Mouse (Mus musculus) liver, embryonic 15.5 days (tissue): ENCODE results near the gene Gin1. TPM values are rescaled to one million over a fixed set of nuclear protein-coding genes. Genes with fewer than 3 reads are reported as not detected.

Experiments
- ATAC-seq: fragments of 200-750 bp; cut with Nextera tagmentation; 2 replicates; pipeline ENCODE4 v1.8.0; 2017; ENCODE audit warnings: moderate number of reproducible peaks, mild to moderate bottlenecking, moderate library complexity; ENCODE audit not compliant: insufficient read depth
- H3K27ac ChIP-seq: fragments of 300-500 bp; sonication (generic); replicated peaks from 2 replicates; pipeline ENCODE4 v1.5.1; 2015; ENCODE audit warnings: mild to moderate bottlenecking, inconsistent platforms
- H3K27me3 ChIP-seq: fragments of 300-500 bp; sonication (generic); 2 replicates; pipeline ENCODE4 v1.6.1; 2015; ENCODE audit warnings: mild to moderate bottlenecking, inconsistent platforms
- H3K36me3 ChIP-seq: fragments of 300-500 bp; sonication (generic); replicated peaks from 2 replicates; pipeline ENCODE4 v1.6.1; 2015; ENCODE audit warnings: moderate library complexity, mild to moderate bottlenecking, inconsistent platforms
- H3K4me1 ChIP-seq: fragments of 300-500 bp; sonication (generic); replicated peaks from 2 replicates; pipeline ENCODE4 v1.6.1; 2015; ENCODE audit warnings: inconsistent platforms
- H3K4me2 ChIP-seq: fragments of 300-500 bp; sonication (generic); 2 replicates; pipeline ENCODE4 v1.6.1; 2015; ENCODE audit warnings: moderate library complexity, mild to moderate bottlenecking, inconsistent platforms
- H3K4me3 ChIP-seq: fragments of 300-500 bp; sonication (generic); replicated peaks from 2 replicates; pipeline ENCODE4 v1.5.1; 2015; ENCODE audit warnings: mild to moderate bottlenecking, inconsistent platforms
- H3K9ac ChIP-seq: fragments of 300-500 bp; sonication (generic); 2 replicates; pipeline ENCODE4 v1.6.1; 2015; ENCODE audit warnings: moderate library complexity, mild to moderate bottlenecking, inconsistent platforms
- H3K9me3 ChIP-seq: fragments of 300-500 bp; sonication (generic); replicated peaks from 2 replicates; pipeline ENCODE4 v1.6.1; 2016; ENCODE audit warnings: inconsistent platforms
- WGBS: fragments of 180-500 bp; shearing (Covaris S2); methylation state at CpG from one replicate; pipeline ENCODE4 v1.1.7; 2015; ENCODE audit warnings: mixed read lengths; ENCODE audit not compliant: insufficient replicate concordance; 5-methylcytosine and 5-hydroxymethylcytosine counted together
- polyA plus RNA-seq: library from polyadenylated mRNA; unstranded; fragments of >200 nt; fragmentation: Nextera tagmentation; extraction: Ambion mirVana; gene quantifications from 2 replicates; pipeline ENCODE4 v1.2.1, GENCODE M21; 2015

The Gin1 gene
- polyA plus RNA-seq = 9.4 and 11.0 TPM in 2 replicates

DNA sequence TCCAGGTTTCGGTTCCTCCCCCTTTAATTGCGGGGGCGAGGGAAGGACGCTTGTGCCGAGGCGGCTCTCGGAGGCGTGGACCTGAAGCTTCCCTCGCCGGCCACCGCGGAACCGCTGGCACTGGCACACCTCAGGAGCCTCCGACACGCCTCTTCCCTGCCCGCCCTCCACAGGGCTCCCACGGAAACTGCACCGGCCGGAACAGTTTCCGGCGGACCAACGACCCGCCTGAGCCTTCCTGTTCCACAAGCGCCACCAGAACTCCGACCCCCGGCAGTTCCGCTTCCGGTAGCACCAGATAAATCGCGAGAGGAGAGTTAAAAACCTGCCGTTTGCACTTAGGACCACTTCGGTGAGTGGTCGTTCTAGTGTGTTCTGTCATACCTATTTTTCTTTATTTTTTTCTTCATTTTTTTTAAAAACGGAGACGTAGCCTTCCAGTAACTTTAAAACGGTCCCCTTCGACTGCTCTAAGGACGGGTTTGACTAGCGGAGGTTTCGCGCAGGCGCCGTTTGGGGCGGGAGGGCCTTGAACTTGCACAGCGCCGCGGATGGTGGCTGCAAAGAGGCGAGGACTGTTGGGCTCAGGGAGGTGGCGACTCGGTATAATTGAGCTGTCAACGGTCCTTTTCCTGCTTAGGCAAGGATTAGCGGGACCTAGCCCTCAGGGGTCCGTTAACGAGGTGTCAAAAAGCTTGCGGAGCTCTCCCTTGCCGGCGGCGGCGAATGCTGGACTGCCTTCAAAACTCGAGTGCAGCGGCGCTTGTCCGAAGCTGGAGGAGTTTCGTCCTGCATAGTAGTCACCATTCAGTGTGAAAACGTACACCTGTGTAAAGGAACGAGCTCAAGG lies at the start of gene Gin1, which contains the start of gene Ppip5k2:
Gene Gin1, plus strand, starts transcription at position 269 of the 850 bp plus-strand sequence.
Gene Ppip5k2, minus strand, starts transcription at position 508 of the 850 bp plus-strand sequence.
- under 1% methylated on average over 66 of the region's 66 CpGs for WGBS
- Histone ChIP-seq H3K9ac (peak within 1 kb of the TSS; percentile 80), H3K9me3 (no peaks in the 10 kb centered on the region), H3K27ac (peak within 1 kb of the TSS; percentile 88), H3K36me3 (no peaks in the 10 kb centered on the region), H3K4me1 (peaks cover 49% of the 10 kb centered on the region), H3K4me2 (peak within 1 kb of the TSS; percentile 93), H3K4me3 (peak within 1 kb of the TSS; percentile 94), H3K27me3 (no peaks in the 10 kb centered on the region)
- peak; percentile 98 for ATAC-seq

DNA sequence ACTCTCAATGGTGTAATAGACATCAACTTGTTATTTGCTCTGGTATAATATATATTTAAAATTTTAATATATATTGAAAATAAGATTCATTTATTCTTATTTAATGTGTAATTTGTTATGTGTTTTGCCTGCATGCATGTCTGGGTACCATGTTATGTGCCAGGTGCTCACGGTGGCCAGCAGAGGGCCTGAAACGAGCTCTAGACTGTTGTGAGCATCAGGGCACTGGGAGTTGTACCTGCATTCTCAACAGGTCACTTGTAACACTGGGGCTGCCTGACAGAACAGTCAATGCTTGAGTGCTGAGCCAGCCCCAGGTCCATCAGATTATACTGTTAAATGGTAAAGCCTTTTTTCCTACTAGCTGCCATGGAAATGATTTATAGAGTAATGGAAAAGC lies 43.2 kb upstream of the Gin1 start:
- no peak for ATAC-seq

GRCm38 (mm10) chr1:97729339-97729738 lies 40.6 kb upstream of the Gin1 start:
- WGBS = 21% methylated on average over 1 of the region's 1 CpGs

More for the DNA sequence above, 43.2 kb upstream of the Gin1 start:
- Histone ChIP-seq H3K27me3 (no peaks in the 10 kb centered on the region), H3K36me3 (peaks cover 18% of the 10 kb centered on the region), H3K9me3 (no peaks in the 10 kb centered on the region), H3K4me3 (no peak overlapping the region), H3K27ac (no peak overlapping the region), H3K9ac (no peak overlapping the region), H3K4me2 (no peak overlapping the region), H3K4me1 (no peaks in the 10 kb centered on the region)
- WGBS = 59% methylated on average over 2 of the region's 2 CpGs

GRCm38 (mm10) chr1:97743063-97743462 lies 26.9 kb upstream of the Gin1 start:
- H3K4me1 ChIP-seq = peaks cover 11% of the 10 kb centered on the region
- no peak overlapping the region for H3K4me3 ChIP-seq
- H3K9ac ChIP-seq = no peak overlapping the region
- H3K27me3 ChIP-seq = no peaks in the 10 kb centered on the region
- ATAC-seq = peak; percentile 73
- 14% methylated on average over 1 of the region's 1 CpGs for WGBS
- no peak overlapping the region for H3K27ac ChIP-seq
- H3K36me3 ChIP-seq = peaks cover 46% of the 10 kb centered on the region
- no peak overlapping the region for H3K4me2 ChIP-seq
- H3K9me3 ChIP-seq = no peaks in the 10 kb centered on the region

More at GRCm38 (mm10) chr1:97729339-97729738, 40.6 kb upstream of the Gin1 start:
- Histone ChIP-seq H3K4me1 (no peaks in the 10 kb centered on the region), H3K4me3 (no peak overlapping the region), H3K4me2 (no peak overlapping the region), H3K36me3 (peaks cover 14% of the 10 kb centered on the region), H3K9ac (no peak overlapping the region), H3K27me3 (no peaks in the 10 kb centered on the region), H3K27ac (no peak overlapping the region), H3K9me3 (no peaks in the 10 kb centered on the region)
- no peak for ATAC-seq

DNA sequence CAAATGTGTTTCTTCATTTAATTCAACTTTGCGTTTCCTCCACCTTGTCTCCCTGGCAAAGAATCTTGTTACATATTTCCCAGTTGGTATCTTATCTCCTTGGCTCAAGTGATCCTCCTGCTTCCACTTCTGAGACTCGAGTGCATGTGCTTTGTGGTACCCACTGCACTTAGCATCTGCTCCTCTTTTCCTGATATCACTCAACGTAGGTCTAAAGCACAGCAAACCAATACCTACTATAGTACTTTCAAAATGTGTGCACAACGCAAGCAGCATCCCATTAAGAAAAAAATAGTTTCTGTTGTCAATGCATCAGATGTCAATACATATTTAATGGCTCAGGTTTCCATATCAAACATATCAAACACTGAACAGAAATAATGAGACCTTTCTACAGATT lies 24.3 kb upstream of the Gin1 start:
- Histone ChIP-seq H3K36me3 (peaks cover 36% of the 10 kb centered on the region), H3K9ac (no peak overlapping the region), H3K27ac (no peak overlapping the region), H3K9me3 (no peaks in the 10 kb centered on the region), H3K4me1 (peaks cover 11% of the 10 kb centered on the region), H3K27me3 (no peaks in the 10 kb centered on the region), H3K4me3 (no peak overlapping the region), H3K4me2 (no peak overlapping the region)
- WGBS = 67% methylated on average over 4 of the region's 4 CpGs
- ATAC-seq = no peak

DNA sequence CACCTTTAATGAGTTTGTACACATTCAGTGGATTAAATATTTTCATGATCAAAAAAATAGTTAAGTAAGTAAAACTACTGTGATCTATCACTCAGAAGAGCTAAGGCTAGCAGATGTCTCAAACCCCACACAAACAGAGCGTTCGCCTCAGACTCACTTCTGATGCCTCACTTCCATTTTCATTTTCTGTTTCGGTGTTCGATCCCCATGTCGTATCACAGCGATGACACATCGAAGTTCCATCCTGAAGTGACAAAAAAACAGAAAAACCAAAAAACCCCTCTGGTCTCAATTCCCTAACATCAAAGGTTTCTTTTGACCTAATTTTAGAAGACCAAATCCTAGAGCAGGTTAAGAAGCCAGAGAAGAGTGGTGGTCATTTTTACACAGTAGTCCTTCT lies 23.7 kb upstream of the Gin1 start:
- H3K36me3 ChIP-seq = peaks cover 33% of the 10 kb centered on the region

GRCm38 (mm10) chr1:97748163-97748562 lies 21.8 kb upstream of the Gin1 start:
- no peak overlapping the region for H3K9ac ChIP-seq
- peaks cover 38% of the 10 kb centered on the region for H3K36me3 ChIP-seq
- no peaks in the 10 kb centered on the region for H3K9me3 ChIP-seq
- ATAC-seq = no peak
- peaks cover 3% of the 10 kb centered on the region; the same call in 1 of the 2 replicates for H3K4me1 ChIP-seq
- no peaks in the 10 kb centered on the region for H3K27me3 ChIP-seq
- no peak overlapping the region for H3K27ac ChIP-seq
- H3K4me2 ChIP-seq = no peak overlapping the region
- WGBS = 77% methylated on average over 3 of the region's 3 CpGs
- no peak overlapping the region for H3K4me3 ChIP-seq

More for the DNA sequence above, 23.7 kb upstream of the Gin1 start:
- no peak for ATAC-seq
- no peaks in the 10 kb centered on the region for H3K9me3 ChIP-seq
- WGBS = 89% methylated on average over 7 of the region's 7 CpGs
- no peak overlapping the region for H3K9ac ChIP-seq
- H3K4me1 ChIP-seq = peaks cover 11% of the 10 kb centered on the region
- H3K27ac ChIP-seq = no peak overlapping the region
- H3K4me2 ChIP-seq = no peak overlapping the region
- no peak overlapping the region for H3K4me3 ChIP-seq
- H3K27me3 ChIP-seq = no peaks in the 10 kb centered on the region

DNA sequence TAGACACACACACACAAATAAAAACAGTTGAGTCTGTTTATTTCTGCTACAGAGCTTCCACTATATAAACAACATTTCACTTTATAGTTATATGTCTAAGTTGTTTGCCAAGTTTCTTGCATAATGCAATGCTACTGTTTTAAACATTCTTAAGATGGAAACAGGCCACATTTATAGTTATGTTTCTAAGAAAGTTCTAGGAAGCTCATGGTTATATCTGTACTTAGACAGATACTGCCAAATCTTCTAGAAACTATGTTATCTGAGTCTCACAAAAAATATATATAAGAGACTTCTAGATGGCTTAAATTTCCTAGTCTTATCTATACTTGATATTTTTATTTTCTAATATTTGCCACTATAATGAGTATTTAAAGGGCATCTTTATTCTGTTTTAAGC lies 16.8 kb upstream of the Gin1 start:
- Histone ChIP-seq H3K36me3 (peaks cover 23% of the 10 kb centered on the region), H3K4me1 (no peaks in the 10 kb centered on the region; the same call in 1 of the 2 replicates), H3K27ac (no peak overlapping the region), H3K9ac (no peak overlapping the region), H3K4me3 (no peak overlapping the region), H3K4me2 (no peak overlapping the region), H3K9me3 (no peaks in the 10 kb centered on the region), H3K27me3 (no peaks in the 10 kb centered on the region)
- ATAC-seq = no peak; the same call in 1 of the 2 replicates

DNA sequence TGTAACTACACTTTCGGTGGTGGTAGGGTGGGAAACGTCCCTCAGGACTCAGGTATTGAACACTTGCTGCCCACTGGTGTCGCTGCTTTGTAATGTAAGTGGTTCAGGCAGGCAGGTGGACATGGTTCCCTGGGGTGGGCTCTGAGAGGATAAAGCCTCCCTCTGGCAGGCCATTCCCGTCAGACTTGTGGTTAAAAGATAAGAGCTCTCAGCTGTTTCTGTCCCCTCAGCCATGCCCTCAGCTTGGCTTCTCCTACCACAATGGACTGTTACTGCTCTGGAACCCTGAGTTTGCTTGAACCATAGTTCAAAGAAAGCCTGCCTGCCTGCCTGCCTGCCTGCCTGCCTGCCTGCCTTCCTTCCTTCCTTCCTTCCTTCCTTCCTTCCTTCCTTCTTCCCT lies 15.6 kb upstream of the Gin1 start:
- no peak overlapping the region for H3K9ac ChIP-seq
- no peak overlapping the region for H3K27ac ChIP-seq
- peaks cover 21% of the 10 kb centered on the region for H3K36me3 ChIP-seq
- H3K4me3 ChIP-seq = no peak overlapping the region
- no peaks in the 10 kb centered on the region for H3K27me3 ChIP-seq
- no peak for ATAC-seq
- H3K9me3 ChIP-seq = no peaks in the 10 kb centered on the region
- H3K4me1 ChIP-seq = no peaks in the 10 kb centered on the region; the same call in 1 of the 2 replicates
- WGBS = 60% methylated on average over 4 of the region's 4 CpGs
- no peak overlapping the region for H3K4me2 ChIP-seq

DNA sequence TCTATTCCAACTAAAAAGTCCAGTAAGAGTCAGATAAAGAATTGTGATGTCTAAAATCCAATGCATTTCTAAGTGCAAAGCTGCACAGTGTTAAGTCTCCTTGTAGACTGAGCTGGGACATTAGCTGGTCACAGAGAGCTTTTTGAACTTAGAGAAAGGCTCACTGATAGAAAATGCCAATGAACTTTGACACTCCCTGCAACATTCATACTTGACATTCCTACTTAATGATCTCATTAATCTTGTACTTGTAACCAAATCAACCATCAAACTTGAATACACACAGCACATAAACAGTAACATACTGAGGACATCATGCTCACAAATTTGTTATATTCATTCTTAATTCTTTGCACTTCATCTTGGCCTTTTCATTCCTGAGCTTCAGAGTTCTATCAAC lies 10.1 kb upstream of the Gin1 start:
- peaks cover 11% of the 10 kb centered on the region for H3K36me3 ChIP-seq
- no peaks in the 10 kb centered on the region for H3K27me3 ChIP-seq
- ATAC-seq = no peak
- no peak overlapping the region for H3K27ac ChIP-seq
- H3K4me2 ChIP-seq = no peak overlapping the region
- 0 out of 2 replicates have a peak, but pooled peaks cover 2% of the 10 kb centered on the region for H3K4me1 ChIP-seq
- no peak overlapping the region for H3K9ac ChIP-seq
- no peaks in the 10 kb centered on the region for H3K9me3 ChIP-seq
- H3K4me3 ChIP-seq = no peak overlapping the region

- Histone ChIP-seq H3K9me3 (no peaks in the 10 kb centered on the region), H3K27ac (no peak overlapping the region), H3K4me1 (peaks cover 6% of the 10 kb centered on the region; the same call in 1 of the 2 replicates), H3K4me2 (no peak overlapping the region), H3K4me3 (no peak overlapping the region), H3K27me3 (no peaks in the 10 kb centered on the region), H3K36me3 (peaks cover 4% of the 10 kb centered on the region; the same call in 1 of the 2 replicates), H3K9ac (no peak overlapping the region)
- WGBS = 68% methylated on average over 7 of the region's 7 CpGs
- no peak for ATAC-seq
These were observed 9.4 kb upstream of the Gin1 start for GRCm38 (mm10) chr1:97760598-97760997.
